Mouse (Mus musculus) neural tube, embryonic 12.5 days (tissue): ENCODE data around the gene Lrrc66. TPM values are rescaled to one million over a fixed set of nuclear protein-coding genes. Genes with fewer than 3 reads are reported as not detected.

Source experiments
- ATAC-seq: fragments of 200-750 bp; cut with Nextera tagmentation; 2 replicates; pipeline ENCODE4 v1.8.0; 2017; ENCODE audit warnings: low read depth, mild to moderate bottlenecking, moderate TSS enrichment, moderate library complexity; ENCODE audit not compliant: low FRiP score
- H3K27ac ChIP-seq: fragments of 300-500 bp; sonication (generic); 2 replicates; pipeline ENCODE4 v1.5.1; 2016
- H3K27me3 ChIP-seq: fragments of 300-500 bp; sonication (generic); replicated peaks from 2 replicates; pipeline ENCODE4 v1.6.1; 2016; ENCODE audit warnings: mild to moderate bottlenecking
- H3K36me3 ChIP-seq: fragments of 300-500 bp; sonication (generic); 2 replicates; pipeline ENCODE4 v1.6.1; 2016; ENCODE audit warnings: mild to moderate bottlenecking
- H3K4me1 ChIP-seq: fragments of 300-500 bp; sonication (generic); 2 replicates; pipeline ENCODE4 v1.6.1; 2016
- H3K4me2 ChIP-seq: fragments of 300-500 bp; sonication (generic); replicated peaks from 2 replicates; pipeline ENCODE4 v1.6.1; 2016; ENCODE audit warnings: mild to moderate bottlenecking
- H3K4me3 ChIP-seq: fragments of 300-500 bp; sonication (generic); 2 replicates; pipeline ENCODE4 v1.5.1; 2016
- H3K9ac ChIP-seq: fragments of 300-500 bp; sonication (generic); 2 replicates; pipeline ENCODE4 v1.6.1; 2016; ENCODE audit warnings: mild to moderate bottlenecking
- H3K9me3 ChIP-seq: fragments of 300-500 bp; sonication (generic); 2 replicates; pipeline ENCODE4 v1.6.1; 2016; ENCODE audit warnings: mild to moderate bottlenecking
- WGBS: fragments of 180-500 bp; shearing (Covaris S2); methylation state at CpG from one replicate; pipeline ENCODE4 v1.1.7; 2016; 5-methylcytosine and 5-hydroxymethylcytosine counted together
- polyA plus RNA-seq: library from polyadenylated mRNA; unstranded; fragments of >200 nt; fragmentation: Nextera tagmentation; extraction: Ambion mirVana; gene quantifications from 2 replicates; pipeline ENCODE4 v1.2.1, GENCODE M21; 2016

Lrrc66 gene
- not detected in 2 replicates for polyA plus RNA-seq

DNA sequence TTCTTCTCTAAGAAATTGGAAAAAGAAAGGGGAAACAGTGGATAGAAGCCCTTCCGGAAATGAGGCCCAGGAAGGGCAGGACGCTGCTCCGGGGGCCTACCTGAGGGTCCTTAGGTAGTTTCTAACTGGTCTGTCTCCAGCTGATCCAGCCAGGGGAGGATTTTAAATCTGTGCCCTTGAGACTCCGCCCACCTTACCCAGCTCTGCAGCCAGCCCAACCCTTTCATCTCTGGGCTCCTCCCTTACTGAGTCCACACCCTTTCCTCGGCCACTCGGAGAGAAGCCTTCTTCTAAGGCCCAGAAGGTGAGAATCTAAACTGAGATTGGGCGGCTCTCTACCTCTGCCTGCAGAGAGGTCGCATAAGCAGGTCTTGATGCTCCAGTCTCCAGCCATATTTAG is at the start of gene Lrrc66:
Gene Lrrc66 (minus strand): TSS at position 236 of the 400 bp plus-strand sequence.
- peaks cover 20% of the 10 kb centered on the region for H3K36me3 ChIP-seq
- ATAC-seq: no peak

DNA sequence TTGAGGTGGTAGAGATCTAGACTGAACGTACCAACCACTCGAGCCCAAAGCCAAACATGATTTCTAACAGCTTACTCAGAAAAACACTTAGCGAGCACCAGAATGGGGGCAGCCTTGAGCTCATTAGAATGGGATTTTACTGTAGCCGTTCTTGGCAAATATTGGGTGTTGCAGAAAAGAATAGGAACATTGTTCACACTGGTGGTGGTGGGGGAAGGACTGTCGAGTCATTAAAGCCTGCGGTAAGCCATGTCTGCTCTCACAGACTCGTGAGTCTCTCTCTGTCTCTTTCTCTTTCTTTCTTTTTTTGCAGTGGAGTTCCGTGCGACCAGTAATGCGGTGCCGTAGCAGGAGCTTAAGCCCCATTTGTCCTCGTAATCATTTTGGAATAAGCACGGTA is 44.3 kb upstream of the Lrrc66 start:
- H3K27ac ChIP-seq: no peak overlapping the region
- no peak for ATAC-seq
- WGBS: 76% methylated on average over 13 of the region's 13 CpGs
- no peaks in the 10 kb centered on the region for H3K9me3 ChIP-seq
- no peak overlapping the region for H3K9ac ChIP-seq
- H3K36me3 ChIP-seq: no peaks in the 10 kb centered on the region
- no peak overlapping the region for H3K4me2 ChIP-seq
- no peaks in the 10 kb centered on the region for H3K4me1 ChIP-seq
- no peaks in the 10 kb centered on the region for H3K27me3 ChIP-seq
- H3K4me3 ChIP-seq: no peak overlapping the region

More for the DNA sequence above, at the start of gene Lrrc66:
- Histone ChIP-seq H3K9ac (no peak within 1 kb of the TSS), H3K4me2 (no peak within 1 kb of the TSS), H3K4me3 (no peak within 1 kb of the TSS), H3K27me3 (no peaks in the 10 kb centered on the region), H3K9me3 (no peaks in the 10 kb centered on the region), H3K27ac (no peak within 1 kb of the TSS), H3K4me1 (no peaks in the 10 kb centered on the region)
- 78% methylated on average over 8 of the region's 8 CpGs for WGBS

DNA sequence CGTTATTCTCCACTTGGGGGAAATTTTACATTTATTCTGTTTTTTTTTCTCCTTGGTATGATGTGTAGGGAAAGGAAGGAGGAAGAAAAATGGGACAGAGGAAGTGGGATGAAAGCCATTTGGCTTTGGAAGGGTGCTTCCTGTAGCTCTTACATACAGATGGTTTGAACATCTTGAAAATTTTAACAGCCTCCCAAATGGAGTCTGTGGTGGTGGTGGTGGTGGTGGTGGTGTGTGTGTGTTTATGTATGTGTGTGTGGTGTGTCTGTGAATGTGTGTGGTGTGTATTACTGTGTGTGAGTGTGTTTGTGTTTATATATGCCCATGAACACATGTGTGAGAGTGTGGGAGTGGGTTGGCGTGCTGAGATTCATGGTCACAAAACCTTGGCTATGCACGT is 43.3 kb upstream of the Lrrc66 start:
- no peak overlapping the region for H3K4me3 ChIP-seq
- no peak for ATAC-seq
- H3K27me3 ChIP-seq: no peaks in the 10 kb centered on the region
- H3K27ac ChIP-seq: no peak overlapping the region
- no peaks in the 10 kb centered on the region for H3K4me1 ChIP-seq
- H3K9ac ChIP-seq: no peak overlapping the region
- H3K4me2 ChIP-seq: no peak overlapping the region
- H3K36me3 ChIP-seq: no peaks in the 10 kb centered on the region
- WGBS: 93% methylated on average over 3 of the region's 3 CpGs
- no peaks in the 10 kb centered on the region for H3K9me3 ChIP-seq

DNA sequence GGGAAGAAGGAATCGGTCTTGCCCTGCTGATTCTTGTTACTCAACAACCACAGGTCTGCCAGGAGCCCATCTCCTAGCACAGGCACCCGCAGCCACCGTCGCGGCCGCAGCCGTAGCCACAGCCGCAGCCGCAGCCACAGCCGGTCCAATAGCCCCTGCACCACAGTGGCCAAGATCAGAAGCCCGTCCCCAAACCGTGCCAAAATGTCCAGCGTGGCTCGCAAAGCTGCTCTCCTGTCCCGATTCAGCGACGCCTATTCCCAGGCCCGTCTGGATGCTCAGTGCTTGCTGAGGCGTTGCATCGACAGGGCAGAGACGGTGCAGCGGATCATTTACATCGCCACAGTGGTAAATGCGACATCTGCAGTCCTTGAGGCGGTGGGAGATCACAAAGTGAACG is 37.1 kb upstream of the Lrrc66 start:
- no peak overlapping the region for H3K9ac ChIP-seq

DNA sequence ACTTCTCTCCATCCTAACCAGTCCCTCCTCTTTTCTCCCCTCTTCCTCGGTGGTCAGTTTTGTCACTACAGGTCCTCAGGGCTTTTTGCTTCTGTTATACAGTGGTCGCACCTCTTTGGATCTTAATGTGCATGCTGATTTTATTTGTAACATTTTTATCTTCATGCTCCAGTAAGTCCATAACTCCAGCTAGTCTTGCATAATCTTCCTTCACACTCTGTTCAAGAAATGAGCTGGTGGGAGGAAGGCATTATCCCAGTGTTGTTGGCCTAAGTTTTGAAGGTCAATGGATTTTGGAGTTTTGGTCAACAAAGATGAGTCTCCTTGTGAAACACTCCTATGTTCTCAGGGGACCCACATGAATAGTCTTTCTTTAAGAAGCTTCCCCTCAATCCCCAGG is 35.6 kb upstream of the Lrrc66 start:
- WGBS: 78% methylated on average over 2 of the region's 2 CpGs

More for the DNA sequence above, 37.1 kb upstream of the Lrrc66 start:
- Histone ChIP-seq H3K4me2 (peak overlapping the region; percentile 43), H3K4me3 (no peak overlapping the region), H3K4me1 (no peaks in the 10 kb centered on the region), H3K9me3 (no peaks in the 10 kb centered on the region), H3K27me3 (no peaks in the 10 kb centered on the region), H3K27ac (no peak overlapping the region), H3K36me3 (no peaks in the 10 kb centered on the region)
- WGBS: 42% methylated on average over 26 of the region's 26 CpGs
- no peak for ATAC-seq

DNA sequence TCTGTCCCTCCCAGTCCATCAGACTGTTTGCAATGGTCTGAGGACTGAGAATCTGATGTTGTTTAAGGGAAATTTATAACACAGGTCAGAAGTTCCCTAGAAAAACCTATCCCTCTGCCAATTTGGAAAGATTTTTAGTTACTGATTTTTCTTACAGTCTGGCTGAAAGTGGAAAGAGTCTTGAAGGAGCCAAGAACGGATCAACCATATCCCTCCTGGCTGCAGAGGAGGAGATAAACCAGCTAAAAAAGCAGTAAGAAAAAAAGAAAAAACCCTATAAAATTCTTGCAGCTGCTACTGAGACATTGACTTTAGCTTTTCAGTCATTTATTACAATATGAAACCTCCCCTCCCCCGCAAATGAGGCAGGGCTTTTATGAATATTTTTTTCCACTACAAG is 34.4 kb upstream of the Lrrc66 start:
- Histone ChIP-seq H3K36me3 (no peaks in the 10 kb centered on the region), H3K9ac (no peak overlapping the region), H3K27me3 (no peaks in the 10 kb centered on the region), H3K4me3 (no peak overlapping the region), H3K4me1 (no peaks in the 10 kb centered on the region), H3K4me2 (no peak overlapping the region), H3K27ac (no peak overlapping the region), H3K9me3 (no peaks in the 10 kb centered on the region)
- WGBS: 90% methylated on average over 2 of the region's 2 CpGs
- ATAC-seq: no peak

More for the DNA sequence above, 35.6 kb upstream of the Lrrc66 start:
- Histone ChIP-seq H3K27me3 (no peaks in the 10 kb centered on the region), H3K36me3 (no peaks in the 10 kb centered on the region), H3K4me2 (no peak overlapping the region), H3K9me3 (no peaks in the 10 kb centered on the region), H3K4me3 (no peak overlapping the region), H3K4me1 (no peaks in the 10 kb centered on the region), H3K9ac (no peak overlapping the region), H3K27ac (no peak overlapping the region)
- ATAC-seq: no peak

DNA sequence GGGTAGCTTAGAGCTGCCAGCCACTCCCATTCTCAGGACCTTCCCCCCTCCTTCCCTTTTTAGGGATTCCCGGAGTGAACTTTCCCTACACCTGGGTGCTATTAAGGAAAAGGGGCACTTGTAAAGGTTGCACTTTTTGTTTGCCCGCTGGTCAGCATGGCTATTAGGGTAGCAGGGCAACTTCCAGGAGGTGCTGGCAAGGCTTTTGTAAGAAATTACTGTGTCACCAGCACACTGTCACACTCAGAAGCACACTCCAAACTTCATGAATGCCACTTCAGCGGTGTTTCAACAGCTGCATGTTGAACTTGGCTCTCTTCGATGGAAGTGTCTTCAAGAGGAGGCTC is 19.5 kb upstream of the Lrrc66 start:
- Histone ChIP-seq H3K9me3 (no peaks in the 10 kb centered on the region), H3K4me1 (peaks cover 15% of the 10 kb centered on the region), H3K36me3 (no peaks in the 10 kb centered on the region), H3K4me2 (peak overlapping the region; percentile 95), H3K27ac (no peak overlapping the region), H3K9ac (no peak overlapping the region), H3K27me3 (peaks cover 46% of the 10 kb centered on the region), H3K4me3 (peak overlapping the region; percentile 48)
- 3% methylated on average over 4 of the region's 4 CpGs for WGBS
- no peak for ATAC-seq

DNA sequence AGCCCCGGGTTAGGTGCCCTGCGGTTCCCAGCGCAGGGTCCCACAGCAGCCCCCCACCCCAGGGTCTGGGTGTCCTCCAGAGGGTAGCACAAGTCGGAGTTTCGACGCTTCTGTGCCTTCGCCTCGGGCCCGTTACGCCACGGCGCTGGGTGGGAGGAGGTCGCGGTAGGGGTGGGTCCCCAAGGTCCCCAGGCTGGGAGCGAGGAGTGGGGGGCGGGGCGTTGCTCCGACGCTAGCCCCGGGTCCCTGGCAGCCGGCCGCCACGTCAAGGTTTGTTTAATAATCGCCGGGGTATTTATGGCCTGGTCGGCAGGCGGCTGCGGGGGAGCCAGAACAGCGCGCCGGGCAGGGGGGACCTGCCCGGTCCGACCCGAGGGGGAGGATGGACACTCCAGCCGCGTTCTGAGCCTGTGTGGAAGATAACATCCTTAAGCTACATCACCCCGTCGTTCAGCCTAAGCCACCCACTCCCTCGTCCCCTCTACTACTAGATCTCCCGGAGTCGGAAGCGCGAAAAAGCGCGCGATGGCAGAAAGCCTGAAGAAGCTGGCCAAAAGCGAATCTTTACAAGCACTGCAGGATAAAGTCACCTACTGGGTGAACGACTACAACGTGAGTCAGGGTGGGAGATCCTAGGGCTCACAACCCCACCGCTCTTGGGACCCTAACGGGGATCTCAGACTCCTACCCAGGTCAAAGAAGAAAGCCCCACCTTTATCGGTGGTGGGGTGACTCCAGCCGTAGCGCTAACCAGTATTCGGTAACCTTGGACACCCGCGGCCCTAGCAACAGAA is 18.9 kb upstream of the Lrrc66 start, which contains the start of gene Spata18:
Gene Spata18 (plus strand): TSS at position 319 of the 794 bp plus-strand sequence.
- peak within 1 kb of the TSS; percentile 95 for H3K4me2 ChIP-seq
- 1% methylated on average over 57 of the region's 57 CpGs for WGBS
- no peaks in the 10 kb centered on the region for H3K9me3 ChIP-seq
- H3K36me3 ChIP-seq: no peaks in the 10 kb centered on the region
- peaks cover 46% of the 10 kb centered on the region for H3K27me3 ChIP-seq
- ATAC-seq: peak; percentile 31
- peaks cover 19% of the 10 kb centered on the region for H3K4me1 ChIP-seq
- H3K9ac ChIP-seq: peak within 1 kb of the TSS; percentile 53
- H3K27ac ChIP-seq: no peak within 1 kb of the TSS
- peak within 1 kb of the TSS; percentile 48 for H3K4me3 ChIP-seq

DNA sequence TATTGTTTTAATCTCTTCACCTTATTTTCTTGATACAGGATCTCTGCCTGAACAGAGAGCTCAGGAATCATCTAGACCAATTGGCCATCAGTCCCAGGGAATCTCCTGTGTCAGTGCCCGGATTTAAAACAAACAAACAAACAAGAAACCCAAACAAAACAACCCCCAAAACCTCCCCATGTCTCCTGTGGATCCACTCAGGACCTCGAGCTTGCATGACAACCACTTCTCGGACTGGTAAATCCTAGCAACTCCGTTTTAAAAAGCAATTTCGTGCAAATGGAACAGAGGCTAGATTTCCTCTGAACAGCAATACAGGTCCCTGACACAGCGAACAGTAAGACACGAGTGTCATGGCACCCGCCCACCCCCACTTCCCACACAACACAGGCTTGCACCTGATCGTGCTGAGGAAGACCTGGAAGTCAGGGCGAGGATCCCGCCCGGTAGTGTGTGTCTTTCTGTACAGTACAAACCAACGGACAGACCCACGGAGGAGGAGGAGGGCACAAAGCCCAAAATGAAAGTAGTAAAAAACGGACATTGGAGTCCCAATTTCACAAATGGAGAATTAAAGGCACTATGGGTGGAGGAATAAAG is 18.1 kb upstream of the Lrrc66 start:
- WGBS: under 1% methylated on average over 15 of the region's 15 CpGs
- Histone ChIP-seq H3K9ac (no peak overlapping the region), H3K36me3 (no peaks in the 10 kb centered on the region), H3K27ac (no peak overlapping the region), H3K4me1 (peaks cover 20% of the 10 kb centered on the region), H3K27me3 (peaks cover 46% of the 10 kb centered on the region), H3K9me3 (no peaks in the 10 kb centered on the region), H3K4me2 (peak overlapping the region; percentile 95), H3K4me3 (peak overlapping the region; percentile 48)
- ATAC-seq: no peak

DNA sequence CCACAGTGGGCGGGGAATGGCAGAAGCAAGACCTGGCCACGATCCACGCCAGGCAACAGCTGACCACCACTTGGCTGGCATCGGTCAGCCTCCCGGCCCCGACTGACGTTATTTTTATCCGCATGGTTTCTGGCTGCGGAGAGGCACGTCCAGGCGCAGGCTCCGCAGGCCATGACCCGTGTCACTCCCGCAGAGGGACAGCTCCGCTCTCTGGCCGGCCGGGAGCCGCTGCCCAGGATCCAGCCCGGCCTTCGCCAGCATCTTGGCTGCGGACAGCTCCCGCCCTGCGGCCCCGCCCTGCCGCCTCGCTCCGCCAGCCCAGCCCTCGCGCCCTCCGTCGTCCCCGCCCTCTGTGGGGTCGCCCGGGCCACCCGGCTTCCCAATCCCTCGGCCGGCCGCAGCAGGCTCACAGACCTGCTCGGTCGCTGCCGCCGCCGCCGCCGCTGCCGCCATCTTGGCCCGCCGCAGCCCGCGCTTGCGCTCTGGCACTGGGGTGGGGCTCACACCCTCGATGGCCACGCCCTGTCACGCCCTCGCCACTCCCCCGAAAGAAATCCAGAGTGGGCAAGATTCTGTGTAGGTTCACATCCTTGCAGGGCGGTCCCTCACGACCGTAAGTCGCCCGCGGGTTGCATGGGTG is 15.1 kb upstream of the Lrrc66 start, which contains the start of gene Sgcb:
Gene Sgcb (minus strand): TSS at position 530 of the 640 bp plus-strand sequence.
- Histone ChIP-seq H3K9ac (peak within 1 kb of the TSS; percentile 90), H3K27me3 (peaks cover 41% of the 10 kb centered on the region), H3K4me1 (peaks cover 20% of the 10 kb centered on the region), H3K4me2 (peak within 1 kb of the TSS; percentile 85), H3K27ac (no peak within 1 kb of the TSS), H3K9me3 (no peaks in the 10 kb centered on the region), H3K36me3 (peaks cover 1% of the 10 kb centered on the region; the same call in 1 of the 2 replicates), H3K4me3 (peak within 1 kb of the TSS; percentile 90)
- under 1% methylated on average over 62 of the region's 62 CpGs for WGBS
- ATAC-seq: peak; percentile 75

DNA sequence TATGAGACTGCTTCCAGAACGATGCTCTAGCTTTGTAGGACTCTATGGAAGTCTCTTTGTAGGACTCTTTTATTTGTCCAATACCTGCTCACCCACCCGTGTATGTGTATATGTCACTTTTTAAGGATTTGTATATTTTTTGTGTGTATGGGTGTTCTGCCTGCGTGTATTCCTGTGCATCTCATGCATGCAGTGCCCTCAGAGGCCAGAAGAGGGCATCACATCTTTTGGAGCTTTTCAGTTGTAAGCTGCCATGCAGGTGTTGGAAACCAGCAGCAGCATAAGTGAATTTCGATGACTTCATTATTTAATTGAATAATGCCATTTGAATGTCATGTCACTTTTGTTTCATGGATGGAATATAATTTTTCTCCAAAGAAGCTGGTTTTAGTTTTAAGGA is 9.8 kb upstream of the Lrrc66 start:
- Histone ChIP-seq H3K27ac (no peak overlapping the region), H3K9me3 (no peaks in the 10 kb centered on the region), H3K4me3 (no peak overlapping the region), H3K36me3 (peaks cover 4% of the 10 kb centered on the region; the same call in 1 of the 2 replicates), H3K27me3 (no peaks in the 10 kb centered on the region), H3K4me2 (no peak overlapping the region), H3K9ac (no peak overlapping the region), H3K4me1 (peaks cover 5% of the 10 kb centered on the region; the same call in 1 of the 2 replicates)
- WGBS: 79% methylated on average over 4 of the region's 4 CpGs
- no peak for ATAC-seq

DNA sequence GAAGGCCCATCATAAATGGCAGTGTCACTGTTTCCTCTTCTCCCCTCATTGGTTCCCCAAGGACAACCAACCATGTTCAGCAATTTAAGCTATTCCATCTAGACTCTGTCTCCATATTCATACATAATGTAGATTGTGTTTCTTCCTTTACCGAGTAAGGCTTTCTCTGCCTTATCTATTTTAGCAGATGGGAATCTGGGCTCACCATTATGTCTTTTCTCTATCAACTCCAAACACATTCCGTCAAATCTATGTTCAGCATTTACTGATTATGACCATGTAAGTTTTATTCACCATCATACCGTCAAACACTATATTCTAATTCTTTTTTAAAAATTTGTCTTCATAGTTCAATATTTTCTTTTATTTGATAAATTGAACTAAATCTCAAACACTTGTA is 8.7 kb upstream of the Lrrc66 start:
- no peak for ATAC-seq
- WGBS: 94% methylated on average over 3 of the region's 3 CpGs
- Histone ChIP-seq H3K27ac (no peak overlapping the region), H3K9me3 (no peaks in the 10 kb centered on the region), H3K27me3 (no peaks in the 10 kb centered on the region), H3K4me2 (no peak overlapping the region), H3K4me3 (no peak overlapping the region), H3K9ac (no peak overlapping the region), H3K4me1 (no peaks in the 10 kb centered on the region), H3K36me3 (peaks cover 4% of the 10 kb centered on the region; the same call in 1 of the 2 replicates)
